Mouse (Mus musculus): ENCODE measurements around the gene Olfr2. TPM values are rescaled to one million over a fixed set of nuclear protein-coding genes. Genes with fewer than 3 reads are reported as not detected.
"Not testable (repeated sequence)": the region's sequence is repeated elsewhere in the genome, so short reads cannot be mapped to it uniquely, and the experiment has no call there.

The Olfr2 gene
- polyA plus RNA-seq (2015; fragmentation: Nextera tagmentation; extraction: Ambion mirVana), result not detected in 2 replicates

GRCm38 (mm10) chr7:107005972-107006371 lies at the start of gene Olfr2:
Gene Olfr2, minus strand, starts transcription at chr7:107006072.
- Histone ChIP-seq H3K4me1 (replicated peaks) (no peaks in the 10 kb centered on the region), H3K36me3 (no peaks in the 10 kb centered on the region), H3K4me2 (no peak within 1 kb of the TSS), H3K27ac (no peak within 1 kb of the TSS), H3K9ac (no peak within 1 kb of the TSS), H3K9me3 (no peaks in the 10 kb centered on the region), H3K27me3 (no peaks in the 10 kb centered on the region), H3K4me3 (no peak within 1 kb of the TSS)
- 71% methylated on average over 1 of the region's 1 CpGs for WGBS
- no peak for ATAC-seq (ENCODE audit: low FRiP score)

GRCm38 (mm10) chr7:107047578-107047977 lies 41.7 kb upstream of the Olfr2 start:
- H3K9me3 ChIP-seq, result no peaks in the 10 kb centered on the region
- H3K9ac ChIP-seq, result no peak overlapping the region
- no peaks in the 10 kb centered on the region for H3K36me3 ChIP-seq
- no peak overlapping the region for H3K4me3 ChIP-seq
- H3K27ac ChIP-seq, result no peak overlapping the region
- no peaks in the 10 kb centered on the region for H3K27me3 ChIP-seq
- H3K4me1 ChIP-seq (replicated peaks), result no peaks in the 10 kb centered on the region
- ATAC-seq (ENCODE audit: low FRiP score), result no peak
- 54% methylated on average over 3 of the region's 3 CpGs for WGBS
- H3K4me2 ChIP-seq, result no peak overlapping the region

GRCm38 (mm10) chr7:107045833-107046232 lies 40.0 kb upstream of the Olfr2 start:
- WGBS, result 3% methylated on average over 5 of the region's 5 CpGs
- Histone ChIP-seq H3K4me2 (no peak overlapping the region), H3K27ac (no peak overlapping the region), H3K27me3 (no peaks in the 10 kb centered on the region), H3K36me3 (no peaks in the 10 kb centered on the region), H3K9me3 (no peaks in the 10 kb centered on the region), H3K4me3 (no peak overlapping the region), H3K9ac (no peak overlapping the region), H3K4me1 (replicated peaks) (no peaks in the 10 kb centered on the region)
- 0 out of 2 replicates have a peak, but pooled peaks have one; percentile 43 for ATAC-seq (ENCODE audit: low FRiP score)

- Histone ChIP-seq H3K36me3 (no peaks in the 10 kb centered on the region), H3K4me1 (replicated peaks) (no peaks in the 10 kb centered on the region), H3K9me3 (no peaks in the 10 kb centered on the region), H3K4me2 (no peak overlapping the region), H3K9ac (no peak overlapping the region), H3K27me3 (no peaks in the 10 kb centered on the region), H3K4me3 (no peak overlapping the region), H3K27ac (no peak overlapping the region)
- 89% methylated on average over 1 of the region's 1 CpGs for WGBS
- no peak for ATAC-seq (ENCODE audit: low FRiP score)
These were observed 38.5 kb upstream of the Olfr2 start for GRCm38 (mm10) chr7:107044407-107044806.

- H3K27me3 ChIP-seq, result no peaks in the 10 kb centered on the region
- H3K9me3 ChIP-seq, result no peaks in the 10 kb centered on the region
- no peaks in the 10 kb centered on the region for H3K36me3 ChIP-seq
- no peak overlapping the region for H3K9ac ChIP-seq
- H3K27ac ChIP-seq, result no peak overlapping the region
- WGBS, result 91% methylated on average over 3 of the region's 3 CpGs
- no peak for ATAC-seq (ENCODE audit: low FRiP score)
- no peaks in the 10 kb centered on the region for H3K4me1 ChIP-seq (replicated peaks)
- H3K4me2 ChIP-seq, result no peak overlapping the region
- H3K4me3 ChIP-seq, result no peak overlapping the region
These were observed 37.3 kb upstream of the Olfr2 start for GRCm38 (mm10) chr7:107043136-107043535.

GRCm38 (mm10) chr7:107039934-107040563 lies 34.2 kb upstream of the Olfr2 start:
- no peaks in the 10 kb centered on the region for H3K9me3 ChIP-seq
- H3K4me2 ChIP-seq, result no peak overlapping the region
- no peak overlapping the region for H3K4me3 ChIP-seq
- H3K27ac ChIP-seq, result no peak overlapping the region
- no peaks in the 10 kb centered on the region for H3K27me3 ChIP-seq
- no peak overlapping the region for H3K9ac ChIP-seq
- no peaks in the 10 kb centered on the region for H3K4me1 ChIP-seq (replicated peaks)
- 78% methylated on average over 2 of the region's 2 CpGs for WGBS
- H3K36me3 ChIP-seq, result no peaks in the 10 kb centered on the region
- no peak for ATAC-seq (ENCODE audit: low FRiP score)

- Histone ChIP-seq H3K36me3 (no peaks in the 10 kb centered on the region), H3K9ac (no peak within 1 kb of the TSS), H3K27ac (no peak within 1 kb of the TSS), H3K9me3 (no peaks in the 10 kb centered on the region), H3K27me3 (no peaks in the 10 kb centered on the region), H3K4me3 (no peak within 1 kb of the TSS), H3K4me2 (no peak within 1 kb of the TSS), H3K4me1 (replicated peaks) (no peaks in the 10 kb centered on the region)
- 80% methylated on average over 1 of the region's 1 CpGs for WGBS
- no peak for ATAC-seq (ENCODE audit: low FRiP score)
These were observed 25.0 kb upstream of the Olfr2 start, which contains the start of gene Olfr713 for GRCm38 (mm10) chr7:107030874-107031273. Gene Olfr713, plus strand, starts transcription at chr7:107031174.

GRCm38 (mm10) chr7:107004169-107004568 lies 1.7 kb downstream of the Olfr2 start:
- WGBS, result 64% methylated on average over 3 of the region's 3 CpGs
- Histone ChIP-seq H3K36me3 (no peaks in the 10 kb centered on the region), H3K9me3 (no peaks in the 10 kb centered on the region), H3K9ac (no peak overlapping the region), H3K27ac (no peak overlapping the region), H3K27me3 (no peaks in the 10 kb centered on the region), H3K4me1 (replicated peaks) (no peaks in the 10 kb centered on the region), H3K4me2 (no peak overlapping the region), H3K4me3 (no peak overlapping the region)
- no peak for ATAC-seq (ENCODE audit: low FRiP score)

GRCm38 (mm10) chr7:107000798-107001197 lies 5.1 kb downstream of the Olfr2 start:
- Histone ChIP-seq H3K36me3 (no peaks in the 10 kb centered on the region), H3K27ac (no peak overlapping the region), H3K9me3 (no peaks in the 10 kb centered on the region), H3K4me1 (replicated peaks) (no peaks in the 10 kb centered on the region), H3K4me3 (no peak overlapping the region), H3K4me2 (no peak overlapping the region), H3K9ac (no peak overlapping the region), H3K27me3 (no peaks in the 10 kb centered on the region)
- ATAC-seq (ENCODE audit: low FRiP score), result no peak
- WGBS, result 92% methylated on average over 7 of the region's 7 CpGs

- H3K9ac ChIP-seq, result no peak overlapping the region
- 90% methylated on average over 3 of the region's 3 CpGs for WGBS
- no peak for ATAC-seq (ENCODE audit: low FRiP score)
- H3K4me1 ChIP-seq (replicated peaks), result no peaks in the 10 kb centered on the region
- H3K4me2 ChIP-seq, result no peak overlapping the region
- no peaks in the 10 kb centered on the region for H3K27me3 ChIP-seq
- H3K9me3 ChIP-seq, result no peaks in the 10 kb centered on the region
- H3K36me3 ChIP-seq, result no peaks in the 10 kb centered on the region
- no peak overlapping the region for H3K4me3 ChIP-seq
- H3K27ac ChIP-seq, result no peak overlapping the region
These were observed 20.6 kb downstream of the Olfr2 start for GRCm38 (mm10) chr7:106985236-106985635.

- ATAC-seq (ENCODE audit: low FRiP score), result no peak
- Histone ChIP-seq H3K9ac (no peak within 1 kb of the TSS), H3K36me3 (no peaks in the 10 kb centered on the region), H3K4me3 (no peak within 1 kb of the TSS), H3K9me3 (no peaks in the 10 kb centered on the region), H3K4me1 (replicated peaks) (no peaks in the 10 kb centered on the region), H3K27me3 (no peaks in the 10 kb centered on the region), H3K27ac (no peak within 1 kb of the TSS), H3K4me2 (no peak within 1 kb of the TSS)
- WGBS, result 63% methylated on average over 1 of the region's 1 CpGs
These were observed 30.5 kb downstream of the Olfr2 start, which contains the start of gene Olfr711 for GRCm38 (mm10) chr7:106975353-106975752. Gene Olfr711, minus strand, starts transcription at chr7:106975453.

- not testable (repeated sequence) for ATAC-seq (ENCODE audit: low FRiP score); H3K4me1 ChIP-seq (replicated peaks); H3K27me3 ChIP-seq
These were observed 38.4 kb downstream of the Olfr2 start for GRCm38 (mm10) chr7:106967503-106967902.

GRCm38 (mm10) chr7:106963837-106964236 lies 42.0 kb downstream of the Olfr2 start, which contains the start of gene Olfr6:
Gene Olfr6, minus strand, starts transcription at chr7:106963937.
- no peaks in the 10 kb centered on the region for H3K36me3 ChIP-seq
- no peaks in the 10 kb centered on the region for H3K4me1 ChIP-seq (replicated peaks)
- 88% methylated on average over 1 of the region's 1 CpGs for WGBS
- no peak within 1 kb of the TSS for H3K9ac ChIP-seq
- H3K4me2 ChIP-seq, result no peak within 1 kb of the TSS
- no peaks in the 10 kb centered on the region for H3K9me3 ChIP-seq
- no peak within 1 kb of the TSS for H3K27ac ChIP-seq
- no peaks in the 10 kb centered on the region for H3K27me3 ChIP-seq
- ATAC-seq (ENCODE audit: low FRiP score), result no peak
- H3K4me3 ChIP-seq, result no peak within 1 kb of the TSS

More at GRCm38 (mm10) chr7:106967503-106967902, 38.4 kb downstream of the Olfr2 start:
- not testable (repeated sequence) for H3K4me3 ChIP-seq, H3K9ac ChIP-seq, H3K9me3 ChIP-seq, H3K4me2 ChIP-seq, H3K36me3 ChIP-seq, H3K27ac ChIP-seq

Data from hindbrain, embryonic 13.5 days (tissue).